Mouse (Mus musculus): ENCODE data around the gene Spata21. TPM values are rescaled to one million over a fixed set of nuclear protein-coding genes. Genes with fewer than 3 reads are reported as not detected.
A peak's percentile ranks its signal among the peaks of the same experiment; 100 is the strongest.
"Not testable (repeated sequence)": the region's sequence is repeated elsewhere in the genome, so short reads cannot be mapped to it uniquely, and the experiment has no call there.

Spata21 gene
- total RNA-seq, 2 experiments from 2014 or later, result not detected

GRCm38 (mm10) chr4:141118691-141119090 is 30.6 kb downstream of the Spata21 start:
- no peak for ATAC-seq (replicated peaks; ENCODE audit: low FRiP score, low TSS enrichment, poor library complexity, severe bottlenecking)

DNA sequence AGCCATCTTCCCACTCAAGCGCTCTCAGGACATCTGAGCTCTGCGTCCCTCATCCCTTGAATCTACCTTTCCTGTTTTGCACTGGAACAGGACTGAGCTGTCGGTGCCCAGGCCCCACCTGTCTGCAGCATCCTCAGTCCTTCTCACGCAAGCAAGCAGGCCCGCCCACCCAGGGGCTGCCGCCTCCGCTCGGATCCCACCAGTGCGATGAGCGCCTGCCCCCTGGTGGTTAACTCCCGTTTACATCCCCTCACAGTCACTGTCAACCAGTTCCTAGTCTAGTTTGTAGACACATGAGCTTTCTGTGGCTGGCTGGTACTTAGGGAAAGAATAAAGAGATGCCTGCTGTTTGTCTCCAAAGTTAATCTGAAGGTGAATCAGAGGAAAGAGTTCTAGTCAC is 32.6 kb downstream of the Spata21 start:
- peak; percentile 54; the same call in 1 of the 2 replicates for ATAC-seq (replicated peaks; ENCODE audit: low FRiP score, low TSS enrichment, poor library complexity, severe bottlenecking)

DNA sequence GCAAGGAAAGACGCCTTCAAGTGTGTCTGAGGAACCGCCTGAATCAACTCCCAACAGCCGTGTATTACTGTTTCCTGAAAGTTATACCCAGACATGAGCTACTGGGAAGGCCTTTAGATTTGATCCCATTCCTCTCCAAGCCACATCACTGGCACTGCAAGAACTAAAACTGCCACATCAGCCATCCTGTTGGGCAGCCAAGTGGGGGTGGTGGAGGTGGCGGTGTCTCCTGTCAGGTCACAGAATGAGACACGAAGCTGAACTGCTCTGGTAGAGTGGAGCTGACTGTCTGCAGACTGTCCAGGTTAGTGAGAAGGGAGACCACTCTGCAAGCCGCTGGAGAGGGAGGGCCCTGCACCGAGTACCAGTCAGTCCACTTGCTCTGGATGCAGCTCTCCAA is 34.5 kb downstream of the Spata21 start:
- no peak for ATAC-seq (replicated peaks; ENCODE audit: low FRiP score, low TSS enrichment, poor library complexity, severe bottlenecking)

DNA sequence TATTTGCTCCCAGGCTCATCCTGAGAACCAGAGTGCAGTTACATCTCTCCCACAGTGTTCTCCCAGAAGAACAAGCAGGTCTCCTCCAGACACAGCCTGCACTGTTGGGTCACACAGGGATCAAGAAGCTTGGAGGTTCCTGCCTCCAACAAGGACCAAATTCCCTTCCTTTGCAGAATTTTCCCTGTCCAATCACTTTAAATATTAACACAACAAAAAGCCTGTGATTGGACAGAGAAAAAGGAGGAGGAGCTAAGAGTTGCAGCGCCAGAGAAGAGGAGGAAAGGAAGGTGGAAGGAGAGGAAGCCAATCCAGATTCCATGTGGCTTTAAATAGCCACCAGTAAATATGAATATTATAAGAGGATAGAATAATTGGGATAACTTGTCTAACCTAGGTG is 34.9 kb downstream of the Spata21 start:
- ATAC-seq (replicated peaks; ENCODE audit: low FRiP score, low TSS enrichment, poor library complexity, severe bottlenecking), result no peak

- ATAC-seq (replicated peaks; ENCODE audit: low FRiP score, low TSS enrichment, poor library complexity, severe bottlenecking), result no peak
Measured at GRCm38 (mm10) chr4:141129190-141129710, 41.1 kb downstream of the Spata21 start.

GRCm38 (mm10) chr4:141130704-141131342 is 42.7 kb downstream of the Spata21 start:
- no peak for ATAC-seq (replicated peaks; ENCODE audit: low FRiP score, low TSS enrichment, poor library complexity, severe bottlenecking)

GRCm38 (mm10) chr4:141131531-141132061 is 43.5 kb downstream of the Spata21 start:
- ATAC-seq (replicated peaks; ENCODE audit: low FRiP score, low TSS enrichment, poor library complexity, severe bottlenecking), result no peak

DNA sequence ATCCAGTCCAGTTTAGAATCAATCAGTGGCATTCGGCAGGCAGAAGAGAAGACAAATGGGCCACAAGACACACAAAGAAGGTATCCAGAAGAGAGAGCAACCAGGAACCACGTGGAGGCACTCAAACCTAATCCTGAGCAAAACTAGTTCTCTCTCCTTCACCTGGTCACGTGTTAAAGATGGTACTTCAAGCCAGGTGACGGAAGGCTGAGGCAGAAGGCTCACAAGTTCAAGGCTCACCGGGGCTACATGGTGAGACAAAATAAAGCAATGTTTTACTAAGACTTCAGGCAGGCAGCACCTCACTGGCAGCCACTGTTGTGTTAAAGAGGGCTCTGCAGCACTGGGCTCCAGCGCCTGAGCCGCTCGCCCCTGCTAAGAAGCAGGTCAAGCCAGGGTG is 44.1 kb downstream of the Spata21 start:
- no peak for ATAC-seq (replicated peaks; ENCODE audit: low FRiP score, low TSS enrichment, poor library complexity, severe bottlenecking)

GRCm38 (mm10) chr4:141133227-141133626 is 45.1 kb downstream of the Spata21 start:
- ATAC-seq (replicated peaks; ENCODE audit: low FRiP score, low TSS enrichment, poor library complexity, severe bottlenecking), result no peak

- ATAC-seq (replicated peaks; ENCODE audit: low FRiP score, low TSS enrichment, poor library complexity, severe bottlenecking), result no peak
Measured at GRCm38 (mm10) chr4:141134031-141134441, 45.9 kb downstream of the Spata21 start.

GRCm38 (mm10) chr4:141134751-141135530 is 46.8 kb downstream of the Spata21 start:
- no peak for ATAC-seq (replicated peaks; ENCODE audit: low FRiP score, low TSS enrichment, poor library complexity, severe bottlenecking)

- ATAC-seq (replicated peaks; ENCODE audit: low FRiP score, low TSS enrichment, poor library complexity, severe bottlenecking), result no peak
Measured at GRCm38 (mm10) chr4:141136126-141136525, 48.0 kb downstream of the Spata21 start.

- not testable (repeated sequence) for ATAC-seq (replicated peaks; ENCODE audit: low FRiP score, low TSS enrichment, poor library complexity, severe bottlenecking)
Measured at GRCm38 (mm10) chr4:141137740-141138139, 49.6 kb downstream of the Spata21 start.

- 0 out of 2 replicates have a peak, but pooled peaks have one; percentile 4 for ATAC-seq (replicated peaks; ENCODE audit: low FRiP score, low TSS enrichment, poor library complexity, severe bottlenecking)
Measured at GRCm38 (mm10) chr4:141138425-141139115, 50.4 kb downstream of the Spata21 start.

GRCm38 (mm10) chr4:141139116-141139970 is 51.2 kb downstream of the Spata21 start, which contains the start of gene Szrd1:
Szrd1 (minus strand) TSS chr4:141139775.
- peak; percentile 90 for ATAC-seq (replicated peaks; ENCODE audit: low FRiP score, low TSS enrichment, poor library complexity, severe bottlenecking)

GRCm38 (mm10) chr4:141140354-141140753 is 52.2 kb downstream of the Spata21 start:
- ATAC-seq (replicated peaks; ENCODE audit: low FRiP score, low TSS enrichment, poor library complexity, severe bottlenecking), result not testable (repeated sequence)

DNA sequence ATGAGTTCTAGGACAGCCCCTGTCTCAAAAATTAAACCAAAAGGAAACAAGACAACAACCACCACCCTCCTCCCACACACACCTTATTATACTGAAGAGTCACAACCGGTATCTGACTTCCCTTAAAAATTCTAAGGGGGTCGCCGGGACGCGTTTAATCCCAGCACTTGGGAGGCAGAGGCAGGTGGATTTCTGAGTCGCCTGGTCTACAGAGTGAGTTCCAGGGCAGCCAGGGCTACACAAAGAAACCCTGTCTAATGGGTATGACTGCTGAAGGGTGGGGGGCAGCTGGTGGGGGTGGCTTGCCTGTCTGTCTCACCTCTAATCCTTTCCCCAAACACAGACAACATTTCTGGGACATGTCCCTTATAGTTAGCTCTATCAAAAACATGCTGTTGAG is 52.8 kb downstream of the Spata21 start:
- no peak for ATAC-seq (replicated peaks; ENCODE audit: low FRiP score, low TSS enrichment, poor library complexity, severe bottlenecking)

DNA sequence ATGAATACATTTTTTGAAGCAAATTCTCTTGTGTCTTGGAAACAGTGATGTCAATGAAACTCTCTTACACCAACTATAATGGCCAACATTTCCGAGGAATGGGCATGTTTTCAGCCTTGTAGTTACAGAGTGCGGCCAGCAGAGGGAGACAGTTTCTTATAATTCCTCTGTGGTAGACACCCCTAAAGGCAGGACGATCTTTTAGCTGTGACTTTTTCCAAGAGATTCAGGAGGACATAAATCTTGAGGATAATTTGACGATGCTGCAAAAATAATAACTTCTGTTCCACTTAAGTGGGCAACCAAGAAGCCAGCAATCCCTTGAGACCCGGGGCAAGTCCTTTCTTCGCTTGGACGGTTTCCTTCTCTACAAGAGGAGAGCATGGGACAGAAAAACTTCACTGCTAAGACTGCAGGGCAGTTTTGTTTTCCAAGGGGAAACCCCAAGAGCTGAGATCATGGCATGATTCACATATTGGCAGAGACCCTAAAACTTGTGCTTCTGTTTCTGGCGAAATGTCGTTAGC is 54.2 kb downstream of the Spata21 start:
- ATAC-seq (replicated peaks; ENCODE audit: low FRiP score, low TSS enrichment, poor library complexity, severe bottlenecking), result 0 out of 2 replicates have a peak, but pooled peaks have one; percentile 30

DNA sequence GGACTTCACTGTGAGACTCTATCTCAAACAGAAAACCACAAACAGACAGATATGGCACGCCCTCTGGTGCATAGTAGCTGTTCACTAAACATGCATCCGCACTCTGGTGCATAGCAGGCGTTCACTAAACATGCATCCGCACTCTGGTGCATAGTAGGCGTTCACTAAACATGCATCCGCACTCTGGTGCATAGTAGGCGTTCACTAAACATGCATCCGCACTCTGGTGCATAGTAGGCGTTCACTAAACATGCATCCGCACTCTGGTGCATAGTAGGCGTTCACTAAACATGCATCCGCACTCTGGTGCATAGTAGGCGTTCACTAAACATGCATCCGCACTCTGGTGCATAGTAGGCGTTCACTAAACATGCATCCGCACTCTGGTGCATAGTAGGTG is 57.0 kb downstream of the Spata21 start:
- not testable (repeated sequence) for ATAC-seq (replicated peaks; ENCODE audit: low FRiP score, low TSS enrichment, poor library complexity, severe bottlenecking)
